Mouse (Mus musculus) T-cell, adult 66 days (primary cell): ENCODE results near the gene Neil3. TPM values are rescaled to one million over a fixed set of nuclear protein-coding genes. Genes with fewer than 3 reads are reported as not detected.

Experiments
- total RNA-seq, 2 experiments: library from RNA; stranded (reverse); gene quantifications; 3 replicates in 1 of 2; 4 replicates in 1 of 2; pipeline ENCODE4 v1.2.4; 2023

Neil3 gene
- total RNA-seq = 1 to 10 TPM in 1 of 2 experiments, under 1 TPM in 1; 0.74 to 2.7 TPM

GRCm38 (mm10) chr8:53638495-53639171 is at the start of gene Neil3:
Gene Neil3 (minus strand): TSS chr8:53639065.

Other genes starting within 250 kb of the Neil3 start
- gene Aga, start 127.3 kb downstream of the Neil3 start, total RNA-seq = 10 to 100 TPM in 1 of 2 experiments, 1 to 10 TPM in 1; 9.6 to 10.1 TPM